Mouse (Mus musculus) lung, postnatal 0 days (tissue): ENCODE measurements around the gene Arhgap32. TPM values are rescaled to one million over a fixed set of nuclear protein-coding genes. Genes with fewer than 3 reads are reported as not detected.
A peak's percentile ranks its signal among the peaks of the same experiment; 100 is the strongest.

Experiments used
- ATAC-seq: fragments of 200-750 bp; cut with Nextera tagmentation; 2 replicates; pipeline ENCODE4 v1.8.0; 2017; ENCODE audit warnings: moderate library complexity
- DNase-seq: peaks from one replicate; pipeline ENCODE4 v3.0.0-alpha.2; 2016; ENCODE audit warnings: low spot score
- H3K27ac ChIP-seq: fragments of 300-500 bp; sonication (generic); 2 replicates; pipeline ENCODE4 v1.5.1; 2014; ENCODE audit warnings: antibody characterized with exemption, mild to moderate bottlenecking, low read length, mixed read lengths
- H3K27me3 ChIP-seq: fragments of 300-500 bp; sonication (generic); replicated peaks from 2 replicates; pipeline ENCODE4 v1.6.1; 2014; ENCODE audit warnings: low read length, mixed read lengths; ENCODE audit not compliant: insufficient read depth
- H3K36me3 ChIP-seq: fragments of 300-500 bp; sonication (generic); 2 replicates; pipeline ENCODE4 v1.6.1; 2014; ENCODE audit warnings: low read length, mixed read lengths; ENCODE audit not compliant: insufficient read depth
- H3K4me1 ChIP-seq: fragments of 300-500 bp; sonication (generic); 2 replicates; pipeline ENCODE4 v1.6.1; 2014; ENCODE audit warnings: antibody characterized with exemption, low read depth, low read length, mixed read lengths; ENCODE audit not compliant: insufficient read depth
- H3K4me2 ChIP-seq: fragments of 300-500 bp; sonication (generic); replicated peaks from 2 replicates; pipeline ENCODE4 v1.6.1; 2014; ENCODE audit warnings: low read depth, mild to moderate bottlenecking, low read length, moderate library complexity, mixed read lengths
- H3K4me3 ChIP-seq: fragments of 300-500 bp; sonication (generic); 2 replicates; pipeline ENCODE4 v1.5.1; 2014; ENCODE audit warnings: low read depth, low read length
- H3K9ac ChIP-seq: fragments of 300-500 bp; sonication (generic); replicated peaks from 2 replicates; pipeline ENCODE4 v1.6.1; 2014; ENCODE audit warnings: low read depth, mild to moderate bottlenecking
- H3K9me3 ChIP-seq: fragments of 300-500 bp; sonication (generic); 2 replicates; pipeline ENCODE4 v1.6.1; 2016; ENCODE audit warnings: low read length, mixed read lengths
- CTCF ChIP-seq: IDR thresholded peaks from 2 replicates; pipeline ENCODE4 v1.5.1; 2016; ENCODE audit warnings: antibody characterized with exemption, mild to moderate bottlenecking
- EP300 ChIP-seq: IDR thresholded peaks from 2 replicates; pipeline ENCODE4 v1.6.1; 2016; ENCODE audit warnings: antibody characterized with exemption, mild to moderate bottlenecking, control low read depth
- WGBS: fragments of 180-500 bp; shearing (Covaris S2); extraction: QIAGEN DNeasy Blood & Tissue Kit; methylation state at CpG from one replicate; pipeline ENCODE4 v1.1.7; 2014; 5-methylcytosine and 5-hydroxymethylcytosine counted together
- polyA plus RNA-seq: library from polyadenylated mRNA; unstranded; fragments of >200 nt; fragmentation: Nextera tagmentation; extraction: Ambion mirVana; gene quantifications from 2 replicates; pipeline ENCODE4 v1.2.1, GENCODE M21; 2015

Arhgap32 gene
- polyA plus RNA-seq, 1 experiment from 2014 or later = 2.8 TPM

- 91% methylated on average over 5 of the region's 5 CpGs for WGBS
- TF ChIP-seq EP300 (no peak), CTCF (no peak)
These were observed 124.5 kb downstream of the Arhgap32 start for GRCm38 (mm10) chr9:32240449-32240848.

DNA sequence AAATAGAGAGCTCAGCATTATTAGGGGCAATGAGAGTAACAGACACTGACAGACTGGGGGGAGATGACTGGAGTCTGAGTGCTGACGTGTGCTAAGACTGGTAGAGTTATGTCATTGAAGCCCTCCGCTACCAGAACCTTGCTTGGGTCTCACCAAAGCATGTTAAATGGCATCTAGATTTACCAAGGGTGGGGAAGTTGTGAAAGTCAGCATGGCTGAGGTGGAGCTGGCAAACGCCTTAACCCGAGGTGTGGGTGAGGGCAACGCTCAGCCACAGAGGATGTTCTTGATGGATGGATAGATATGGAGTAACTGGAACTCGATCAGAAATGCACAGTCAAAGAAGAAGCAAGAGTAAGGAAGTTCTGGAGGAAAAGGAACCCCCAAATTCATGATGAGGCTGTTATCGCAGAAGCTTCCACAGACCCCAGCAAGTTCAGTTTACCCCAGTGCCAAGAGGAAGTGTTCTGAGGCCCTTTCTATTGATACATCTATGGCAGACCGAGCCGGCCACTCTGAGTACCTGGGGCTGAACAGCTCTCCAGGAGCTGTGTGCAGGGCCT, 125.8 kb downstream of the Arhgap32 start:
- TF ChIP-seq EP300 = no peak
- no peak for TF ChIP-seq CTCF
- no peaks in the 10 kb centered on the region for H3K9me3 ChIP-seq
- ATAC-seq (no peak), DNase-seq (no peak)
- H3K27ac ChIP-seq = no peak overlapping the region
- no peaks in the 10 kb centered on the region for H3K27me3 ChIP-seq
- no peak overlapping the region for H3K4me2 ChIP-seq
- H3K9ac ChIP-seq = no peak overlapping the region
- 80% methylated on average over 9 of the region's 9 CpGs for WGBS
- H3K4me3 ChIP-seq = no peak overlapping the region
- no peaks in the 10 kb centered on the region for H3K4me1 ChIP-seq
- H3K36me3 ChIP-seq = no peaks in the 10 kb centered on the region

More at GRCm38 (mm10) chr9:32240449-32240848, 124.5 kb downstream of the Arhgap32 start:
- H3K27ac ChIP-seq = no peak overlapping the region
- no peaks in the 10 kb centered on the region for H3K4me1 ChIP-seq
- ATAC-seq = no peak
- no peaks in the 10 kb centered on the region for H3K36me3 ChIP-seq
- H3K27me3 ChIP-seq = no peaks in the 10 kb centered on the region
- no peaks in the 10 kb centered on the region for H3K9me3 ChIP-seq
- H3K9ac ChIP-seq = no peak overlapping the region
- H3K4me3 ChIP-seq = no peak overlapping the region
- H3K4me2 ChIP-seq = no peak overlapping the region
- DNase-seq = no peak

DNA sequence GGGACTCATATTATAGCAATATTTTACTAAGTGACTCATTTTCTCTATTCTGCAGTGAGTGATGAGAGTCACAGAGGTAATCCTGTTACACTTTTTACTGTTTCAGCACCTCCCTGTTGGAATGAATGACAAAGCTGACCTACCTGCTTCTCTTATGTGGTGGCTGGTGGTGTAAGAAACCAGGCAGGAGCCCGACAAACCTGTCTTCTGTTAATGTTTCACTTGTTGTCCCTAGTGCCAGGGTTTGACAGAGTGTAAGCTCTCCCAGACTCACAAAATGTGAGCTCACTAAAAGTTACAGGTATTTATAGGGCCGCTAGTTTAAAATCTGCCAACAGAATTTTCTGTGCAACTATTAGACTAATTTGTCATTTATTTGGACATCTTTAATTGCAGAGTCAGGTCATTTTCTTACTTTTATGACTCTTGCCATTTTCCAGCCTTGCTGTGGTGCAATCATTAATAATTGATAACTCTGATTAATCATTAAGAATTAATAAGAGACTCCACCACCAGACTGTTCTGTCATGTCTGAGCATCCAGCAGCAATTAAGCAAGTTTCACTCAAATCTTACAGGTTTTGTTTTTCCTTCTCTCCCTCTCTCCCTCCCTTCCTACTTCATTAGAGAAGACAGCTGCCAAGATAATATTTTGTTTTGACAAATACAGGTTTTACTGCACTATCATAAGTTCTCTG, 127.1 kb downstream of the Arhgap32 start:
- Histone ChIP-seq H3K4me1 (no peaks in the 10 kb centered on the region), H3K9me3 (no peaks in the 10 kb centered on the region), H3K27ac (no peak overlapping the region), H3K4me3 (no peak overlapping the region), H3K9ac (no peak overlapping the region), H3K27me3 (no peaks in the 10 kb centered on the region), H3K4me2 (no peak overlapping the region), H3K36me3 (no peaks in the 10 kb centered on the region)
- ATAC-seq = no peak
- 57% methylated on average over 2 of the region's 2 CpGs for WGBS
- TF ChIP-seq CTCF = no peak
- no peak for TF ChIP-seq EP300
- DNase-seq = peak; percentile 37

GRCm38 (mm10) chr9:32245237-32245636, 129.3 kb downstream of the Arhgap32 start:
- Histone ChIP-seq H3K9ac (no peak overlapping the region), H3K4me3 (no peak overlapping the region), H3K27ac (no peak overlapping the region), H3K9me3 (no peaks in the 10 kb centered on the region), H3K4me2 (no peak overlapping the region), H3K4me1 (no peaks in the 10 kb centered on the region), H3K36me3 (peaks cover 2% of the 10 kb centered on the region; the same call in 1 of the 2 replicates), H3K27me3 (no peaks in the 10 kb centered on the region)
- DNase-seq (no peak), ATAC-seq (no peak)
- no peak for TF ChIP-seq CTCF
- TF ChIP-seq EP300 = no peak
- 84% methylated on average over 3 of the region's 3 CpGs for WGBS

- TF ChIP-seq CTCF (no peak), EP300 (no peak)
- no peak overlapping the region for H3K4me2 ChIP-seq
- H3K9me3 ChIP-seq = no peaks in the 10 kb centered on the region
- no peaks in the 10 kb centered on the region for H3K4me1 ChIP-seq
- peaks cover 3% of the 10 kb centered on the region; the same call in 1 of the 2 replicates for H3K36me3 ChIP-seq
- 70% methylated on average over 6 of the region's 6 CpGs for WGBS
- no peak for ATAC-seq
- H3K27ac ChIP-seq = no peak overlapping the region
- no peak overlapping the region for H3K9ac ChIP-seq
- H3K27me3 ChIP-seq = no peaks in the 10 kb centered on the region
- H3K4me3 ChIP-seq = no peak overlapping the region
- no peak for DNase-seq
These were observed 130.3 kb downstream of the Arhgap32 start for GRCm38 (mm10) chr9:32246123-32246716.

GRCm38 (mm10) chr9:32250486-32250885, 134.6 kb downstream of the Arhgap32 start:
- H3K27me3 ChIP-seq = no peaks in the 10 kb centered on the region
- no peak for TF ChIP-seq CTCF
- TF ChIP-seq EP300 = no peak

More at GRCm38 (mm10) chr9:32250486-32250885, 134.6 kb downstream of the Arhgap32 start:
- DNase-seq (no peak), ATAC-seq (no peak)
- 80% methylated on average over 4 of the region's 4 CpGs for WGBS
- no peak overlapping the region for H3K27ac ChIP-seq
- no peaks in the 10 kb centered on the region for H3K9me3 ChIP-seq
- H3K4me2 ChIP-seq = no peak overlapping the region
- H3K4me3 ChIP-seq = no peak overlapping the region
- H3K4me1 ChIP-seq = no peaks in the 10 kb centered on the region
- no peak overlapping the region for H3K9ac ChIP-seq
- H3K36me3 ChIP-seq = peaks cover 11% of the 10 kb centered on the region; the same call in 1 of the 2 replicates
